Mouse (Mus musculus): ENCODE results near the gene Cmah. TPM values are rescaled to one million over a fixed set of nuclear protein-coding genes. Genes with fewer than 3 reads are reported as not detected.

Cmah gene
- polyA plus RNA-seq, 1 experiment from 2014 or later = 0.11 TPM

GRCm38 (mm10) chr13:24523587-24524221, 196.5 kb downstream of the Cmah start:
- H3K9me3 ChIP-seq = no peaks in the 10 kb centered on the region
- H3K4me1 ChIP-seq = peaks cover 29% of the 10 kb centered on the region
- H3K4me2 ChIP-seq (replicated peaks) = no peak overlapping the region
- no peak for ATAC-seq (replicated peaks)
- no peak overlapping the region for H3K9ac ChIP-seq (replicated peaks)
- no peaks in the 10 kb centered on the region for H3K27me3 ChIP-seq
- H3K36me3 ChIP-seq = no peaks in the 10 kb centered on the region
- 63% methylated on average over 4 of the region's 4 CpGs for WGBS
- H3K27ac ChIP-seq (replicated peaks) = no peak overlapping the region
- H3K4me3 ChIP-seq = no peak overlapping the region

- ATAC-seq (replicated peaks) = no peak
- no peak overlapping the region for H3K4me3 ChIP-seq
- no peaks in the 10 kb centered on the region for H3K9me3 ChIP-seq
- WGBS = 66% methylated on average over 1 of the region's 1 CpGs
- peaks cover 29% of the 10 kb centered on the region for H3K4me1 ChIP-seq
- no peak overlapping the region for H3K27ac ChIP-seq (replicated peaks)
- no peaks in the 10 kb centered on the region for H3K27me3 ChIP-seq
- H3K9ac ChIP-seq (replicated peaks) = no peak overlapping the region
- H3K36me3 ChIP-seq = no peaks in the 10 kb centered on the region
- no peak overlapping the region for H3K4me2 ChIP-seq (replicated peaks)
These were observed 197.3 kb downstream of the Cmah start for GRCm38 (mm10) chr13:24524468-24524867.

- Histone ChIP-seq H3K36me3 (no peaks in the 10 kb centered on the region), H3K4me2 (replicated peaks) (no peak overlapping the region), H3K27ac (replicated peaks) (no peak overlapping the region), H3K4me1 (peaks cover 23% of the 10 kb centered on the region), H3K9ac (replicated peaks) (no peak overlapping the region), H3K27me3 (no peaks in the 10 kb centered on the region), H3K4me3 (no peak overlapping the region), H3K9me3 (no peaks in the 10 kb centered on the region)
- ATAC-seq (replicated peaks) = no peak
- WGBS = 67% methylated on average over 3 of the region's 3 CpGs
These were observed 198.3 kb downstream of the Cmah start for GRCm38 (mm10) chr13:24525551-24525950.

GRCm38 (mm10) chr13:24526916-24527315, 199.7 kb downstream of the Cmah start:
- WGBS = 65% methylated on average over 2 of the region's 2 CpGs
- H3K27me3 ChIP-seq = no peaks in the 10 kb centered on the region
- H3K27ac ChIP-seq (replicated peaks) = no peak overlapping the region
- no peaks in the 10 kb centered on the region for H3K36me3 ChIP-seq
- no peak overlapping the region for H3K4me3 ChIP-seq
- H3K9me3 ChIP-seq = no peaks in the 10 kb centered on the region
- peaks cover 9% of the 10 kb centered on the region for H3K4me1 ChIP-seq
- no peak overlapping the region for H3K9ac ChIP-seq (replicated peaks)
- H3K4me2 ChIP-seq (replicated peaks) = no peak overlapping the region
- no peak for ATAC-seq (replicated peaks)

Other genes starting within 250 kb of the Cmah start
- gene Carmil1, start 46.6 kb upstream of the Cmah start, polyA plus RNA-seq (2015; fragmentation: Nextera tagmentation; extraction: Ambion mirVana) = 35.5 and 39.6 TPM in 2 replicates

All from forebrain, embryonic 15.5 days (tissue).